Mouse (Mus musculus) CD4-positive helper T cell, adult 2 months (primary cell): ENCODE data around the gene Zmynd19.
"Not testable (repeated sequence)": the region's sequence is repeated elsewhere in the genome, so short reads cannot be mapped to it uniquely, and the experiment has no call there.

Experiments used
- DNase-seq: peaks from one replicate; pipeline ENCODE4 v3.0.0-alpha.2; 2012; ENCODE audit warnings: low read depth, missing footprints, low spot score

The Zmynd19 gene

GRCm38 (mm10) chr2:24935057-24935796 lies 14.4 kb upstream of the Zmynd19 start, which contains the start of gene Arrdc1:
Gene Arrdc1 (minus strand): TSS chr2:24935252.
- DNase-seq = peak; percentile 99

- no peak for DNase-seq
Measured at GRCm38 (mm10) chr2:24942092-24942491, 7.5 kb upstream of the Zmynd19 start.

- DNase-seq = peak; percentile 58
Measured at GRCm38 (mm10) chr2:24944304-24944703, 5.3 kb upstream of the Zmynd19 start.

GRCm38 (mm10) chr2:24950189-24950535 lies 570 bp downstream of the Zmynd19 start:
- DNase-seq = no peak

- no peak for DNase-seq
Measured at GRCm38 (mm10) chr2:24952537-24953055, 3.0 kb downstream of the Zmynd19 start.

- DNase-seq = peak; percentile 24
Measured at GRCm38 (mm10) chr2:24960910-24961309, 11.3 kb downstream of the Zmynd19 start.

- peak; percentile 86 for DNase-seq
Measured at GRCm38 (mm10) chr2:24962304-24963000, 12.9 kb downstream of the Zmynd19 start, which contains the start of gene Dph7. Gene Dph7 (plus strand): TSS chr2:24962400.

- DNase-seq = no peak
Measured at GRCm38 (mm10) chr2:24970386-24970785, 20.8 kb downstream of the Zmynd19 start.

- DNase-seq = not testable (repeated sequence)
Measured at GRCm38 (mm10) chr2:24974452-24974851, 24.9 kb downstream of the Zmynd19 start.

GRCm38 (mm10) chr2:24974906-24975703 lies 25.5 kb downstream of the Zmynd19 start, which contains the start of gene Mrpl41:
Gene Mrpl41 (minus strand): TSS chr2:24975098.
- peak; percentile 97 for DNase-seq

GRCm38 (mm10) chr2:24975704-24976297 lies 26.2 kb downstream of the Zmynd19 start, which contains the start of gene Pnpla7:
Gene Pnpla7 (plus strand): TSS chr2:24976033.
- peak; percentile 93 for DNase-seq

GRCm38 (mm10) chr2:24976960-24977359 lies 27.4 kb downstream of the Zmynd19 start:
- DNase-seq = peak; percentile 15

GRCm38 (mm10) chr2:24987762-24988161 lies 38.2 kb downstream of the Zmynd19 start:
- DNase-seq = no peak

GRCm38 (mm10) chr2:24995332-24995731 lies 45.7 kb downstream of the Zmynd19 start:
- no peak for DNase-seq

- no peak for DNase-seq
Measured at GRCm38 (mm10) chr2:24996471-24996870, 46.9 kb downstream of the Zmynd19 start.

GRCm38 (mm10) chr2:25000544-25001235 lies 51.1 kb downstream of the Zmynd19 start:
- DNase-seq = peak; percentile 19

- DNase-seq = no peak
Measured at GRCm38 (mm10) chr2:25003946-25004786, 54.6 kb downstream of the Zmynd19 start.

GRCm38 (mm10) chr2:25006767-25007166 lies 57.2 kb downstream of the Zmynd19 start:
- DNase-seq = no peak

- DNase-seq = peak; percentile 13
Measured at GRCm38 (mm10) chr2:25008250-25008649, 58.7 kb downstream of the Zmynd19 start.
